Mouse (Mus musculus) limb, embryonic 11.5 days (tissue): ENCODE measurements around the gene Fam169b. TPM values are rescaled to one million over a fixed set of nuclear protein-coding genes. Genes with fewer than 3 reads are reported as not detected.
A peak's percentile ranks its signal among the peaks of the same experiment; 100 is the strongest.
"Not testable (repeated sequence)": the region's sequence is repeated elsewhere in the genome, so short reads cannot be mapped to it uniquely, and the experiment has no call there.

Experiments used
- ATAC-seq: fragments of 200-750 bp; cut with Nextera tagmentation; 2 replicates; pipeline ENCODE4 v1.8.0; 2017; ENCODE audit warnings: low read depth; ENCODE audit not compliant: insufficient number of reproducible peaks, low FRiP score, low TSS enrichment
- DNase-seq: peaks from one replicate; pipeline ENCODE4 v3.0.0-alpha.2; 2015; ENCODE audit warnings: low spot score
- H3K27ac ChIP-seq: fragments of 300-500 bp; sonication (generic); replicated peaks from 2 replicates; pipeline ENCODE4 v1.5.1; 2014; ENCODE audit warnings: low read depth, mild to moderate bottlenecking, low read length
- H3K27me3 ChIP-seq: fragments of 300-500 bp; sonication (generic); 2 replicates; pipeline ENCODE4 v1.6.1; 2014; ENCODE audit warnings: mild to moderate bottlenecking, low read length, mixed read lengths; ENCODE audit not compliant: control insufficient read depth, insufficient read depth
- H3K36me3 ChIP-seq: fragments of 300-500 bp; sonication (generic); 2 replicates; pipeline ENCODE4 v1.6.1; 2014; ENCODE audit warnings: mild to moderate bottlenecking, low read length, moderate library complexity, mixed read lengths; ENCODE audit not compliant: control insufficient read depth, insufficient read depth
- H3K4me1 ChIP-seq: fragments of 300-500 bp; sonication (generic); 2 replicates; pipeline ENCODE4 v1.6.1; 2014; ENCODE audit warnings: low read length, mixed read lengths; ENCODE audit not compliant: control insufficient read depth, insufficient read depth
- H3K4me2 ChIP-seq: fragments of 300-500 bp; sonication (generic); 2 replicates; pipeline ENCODE4 v1.6.1; 2014; ENCODE audit warnings: low read depth, mild to moderate bottlenecking, moderate library complexity; ENCODE audit not compliant: severe bottlenecking
- H3K4me3 ChIP-seq: fragments of 300-500 bp; sonication (generic); 2 replicates; pipeline ENCODE4 v1.5.1; 2014; ENCODE audit warnings: low read depth, low read length
- H3K9ac ChIP-seq: fragments of 300-500 bp; sonication (generic); 2 replicates; pipeline ENCODE4 v1.6.1; 2014; ENCODE audit warnings: mild to moderate bottlenecking, low read length
- H3K9me3 ChIP-seq: fragments of 300-500 bp; sonication (generic); 2 replicates; pipeline ENCODE4 v1.6.1; 2016; ENCODE audit warnings: low read length; ENCODE audit not compliant: control insufficient read depth
- WGBS: fragments of 180-500 bp; shearing (Covaris S2); extraction: QIAGEN DNeasy Blood & Tissue Kit; methylation state at CpG from one replicate; pipeline ENCODE4 v1.1.7; 2014; 5-methylcytosine and 5-hydroxymethylcytosine counted together
- polyA plus RNA-seq: library from polyadenylated mRNA; unstranded; fragments of >200 nt; fragmentation: Nextera tagmentation; extraction: Ambion mirVana; gene quantifications from 2 replicates; pipeline ENCODE4 v1.2.1, GENCODE M21; 2014

Gene Fam169b
- polyA plus RNA-seq, 1 experiment from 2014 or later, result 2.0 TPM

GRCm38 (mm10) chr7:68266691-68267090, 6.9 kb upstream of the Fam169b start:
- Histone ChIP-seq H3K36me3 (no peaks in the 10 kb centered on the region), H3K9me3 (no peaks in the 10 kb centered on the region), H3K4me2 (no peak overlapping the region), H3K27ac (0 out of 2 replicates have a peak overlapping the region, but pooled peaks have one; percentile 37), H3K4me3 (no peak overlapping the region), H3K4me1 (peaks cover 29% of the 10 kb centered on the region), H3K27me3 (no peaks in the 10 kb centered on the region), H3K9ac (no peak overlapping the region)
- no peak for ATAC-seq
- 7% methylated on average over 6 of the region's 6 CpGs for WGBS
- DNase-seq, result no peak

- DNase-seq (no peak), ATAC-seq (no peak)
- no peaks in the 10 kb centered on the region for H3K9me3 ChIP-seq
- 47% methylated on average over 4 of the region's 4 CpGs for WGBS
- no peak overlapping the region for H3K9ac ChIP-seq
- H3K4me3 ChIP-seq, result no peak overlapping the region
- no peak overlapping the region for H3K27ac ChIP-seq
- H3K36me3 ChIP-seq, result no peaks in the 10 kb centered on the region
- no peak overlapping the region for H3K4me2 ChIP-seq
- H3K4me1 ChIP-seq, result peaks cover 8% of the 10 kb centered on the region; the same call in 1 of the 2 replicates
- H3K27me3 ChIP-seq, result no peaks in the 10 kb centered on the region
Observed at GRCm38 (mm10) chr7:68270551-68270950, 3.1 kb upstream of the Fam169b start.

- Histone ChIP-seq H3K4me2 (no peak overlapping the region), H3K36me3 (no peaks in the 10 kb centered on the region), H3K27me3 (0 out of 2 replicates have a peak, but pooled peaks cover 2% of the 10 kb centered on the region), H3K4me1 (peaks cover 13% of the 10 kb centered on the region), H3K9ac (no peak overlapping the region), H3K9me3 (no peaks in the 10 kb centered on the region), H3K27ac (no peak overlapping the region), H3K4me3 (no peak overlapping the region)
- DNase-seq (no peak), ATAC-seq (no peak)
- 90% methylated on average over 6 of the region's 6 CpGs for WGBS
Observed at GRCm38 (mm10) chr7:68271816-68272215, 1.8 kb upstream of the Fam169b start.

- no peak overlapping the region for H3K4me2 ChIP-seq
- peaks cover 17% of the 10 kb centered on the region for H3K4me1 ChIP-seq
- H3K27ac ChIP-seq, result no peak overlapping the region
- H3K36me3 ChIP-seq, result no peaks in the 10 kb centered on the region
- 89% methylated on average over 10 of the region's 10 CpGs for WGBS
- H3K27me3 ChIP-seq, result 0 out of 2 replicates have a peak, but pooled peaks cover 2% of the 10 kb centered on the region
- H3K9ac ChIP-seq, result no peak overlapping the region
- DNase-seq, result no peak
- H3K4me3 ChIP-seq, result no peak overlapping the region
- no peak for ATAC-seq
- no peaks in the 10 kb centered on the region for H3K9me3 ChIP-seq
Observed at GRCm38 (mm10) chr7:68272607-68273006, 1.0 kb upstream of the Fam169b start.

DNA sequence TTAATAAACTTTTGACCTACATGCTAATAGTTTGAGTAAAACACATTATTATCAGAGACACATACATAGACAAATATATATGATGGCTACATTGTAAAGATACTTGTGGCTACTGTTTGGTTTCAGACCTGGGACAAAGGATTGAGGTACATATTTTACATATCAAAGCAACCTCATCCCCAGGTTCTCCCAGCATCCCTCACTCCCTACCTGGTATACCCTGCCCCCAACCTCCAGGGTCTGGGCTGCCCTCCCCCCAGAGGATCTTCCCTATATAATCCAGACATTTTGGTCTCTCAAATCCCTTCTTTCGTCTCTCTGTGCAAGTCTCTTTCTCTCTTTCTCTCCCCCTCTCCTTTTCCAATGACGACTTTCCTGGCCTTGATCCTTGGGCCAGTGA, 579 bp downstream of the Fam169b start:
- peaks cover 23% of the 10 kb centered on the region for H3K4me1 ChIP-seq
- no peaks in the 10 kb centered on the region for H3K9me3 ChIP-seq
- ATAC-seq (no peak), DNase-seq (no peak)
- H3K36me3 ChIP-seq, result no peaks in the 10 kb centered on the region
- H3K27ac ChIP-seq, result no peak overlapping the region
- H3K27me3 ChIP-seq, result 0 out of 2 replicates have a peak, but pooled peaks cover 2% of the 10 kb centered on the region
- no peak overlapping the region for H3K4me2 ChIP-seq
- no peak overlapping the region for H3K4me3 ChIP-seq
- 52% methylated on average over 2 of the region's 2 CpGs for WGBS
- no peak overlapping the region for H3K9ac ChIP-seq

- 0 out of 2 replicates have a peak, but pooled peaks cover 2% of the 10 kb centered on the region for H3K27me3 ChIP-seq
- peaks cover 23% of the 10 kb centered on the region for H3K4me1 ChIP-seq
Observed at GRCm38 (mm10) chr7:68274951-68275350, 1.3 kb downstream of the Fam169b start.

DNA sequence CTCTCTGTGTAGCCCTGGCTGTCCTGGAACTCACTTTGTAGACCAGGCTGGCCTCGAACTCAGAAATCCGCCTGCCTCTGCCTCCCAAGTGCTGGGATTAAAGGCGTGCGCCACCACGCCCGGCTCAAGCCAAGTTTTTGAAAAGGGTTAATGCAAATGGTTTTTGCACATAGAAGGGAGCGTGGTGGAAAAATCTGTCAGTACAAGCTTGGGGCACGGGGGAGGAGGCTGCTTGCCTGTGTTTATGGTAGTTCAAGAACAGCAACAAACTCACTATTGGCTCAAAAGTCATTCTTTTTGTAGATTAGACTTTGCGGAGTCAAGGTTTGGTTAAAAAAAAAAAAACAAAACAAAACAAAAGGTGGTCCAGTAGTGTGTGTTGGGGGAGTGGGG, 1.8 kb downstream of the Fam169b start:
- 47% methylated on average over 9 of the region's 9 CpGs for WGBS
- not testable (repeated sequence) for H3K27ac ChIP-seq, H3K9me3 ChIP-seq, H3K27me3 ChIP-seq, H3K36me3 ChIP-seq, ATAC-seq, DNase-seq
- peaks cover 23% of the 10 kb centered on the region for H3K4me1 ChIP-seq
- peak overlapping the region; percentile 41; the same call in 1 of the 2 replicates for H3K9ac ChIP-seq
- H3K4me2 ChIP-seq, result peak overlapping the region; percentile 72
- peak overlapping the region; percentile 28 for H3K4me3 ChIP-seq

More at GRCm38 (mm10) chr7:68274951-68275350, 1.3 kb downstream of the Fam169b start:
- Histone ChIP-seq H3K27ac (no peak overlapping the region), H3K36me3 (no peaks in the 10 kb centered on the region), H3K4me3 (no peak overlapping the region), H3K9me3 (no peaks in the 10 kb centered on the region), H3K9ac (no peak overlapping the region), H3K4me2 (no peak overlapping the region)
- DNase-seq (no peak), ATAC-seq (no peak)
- WGBS, result 64% methylated on average over 9 of the region's 9 CpGs

DNA sequence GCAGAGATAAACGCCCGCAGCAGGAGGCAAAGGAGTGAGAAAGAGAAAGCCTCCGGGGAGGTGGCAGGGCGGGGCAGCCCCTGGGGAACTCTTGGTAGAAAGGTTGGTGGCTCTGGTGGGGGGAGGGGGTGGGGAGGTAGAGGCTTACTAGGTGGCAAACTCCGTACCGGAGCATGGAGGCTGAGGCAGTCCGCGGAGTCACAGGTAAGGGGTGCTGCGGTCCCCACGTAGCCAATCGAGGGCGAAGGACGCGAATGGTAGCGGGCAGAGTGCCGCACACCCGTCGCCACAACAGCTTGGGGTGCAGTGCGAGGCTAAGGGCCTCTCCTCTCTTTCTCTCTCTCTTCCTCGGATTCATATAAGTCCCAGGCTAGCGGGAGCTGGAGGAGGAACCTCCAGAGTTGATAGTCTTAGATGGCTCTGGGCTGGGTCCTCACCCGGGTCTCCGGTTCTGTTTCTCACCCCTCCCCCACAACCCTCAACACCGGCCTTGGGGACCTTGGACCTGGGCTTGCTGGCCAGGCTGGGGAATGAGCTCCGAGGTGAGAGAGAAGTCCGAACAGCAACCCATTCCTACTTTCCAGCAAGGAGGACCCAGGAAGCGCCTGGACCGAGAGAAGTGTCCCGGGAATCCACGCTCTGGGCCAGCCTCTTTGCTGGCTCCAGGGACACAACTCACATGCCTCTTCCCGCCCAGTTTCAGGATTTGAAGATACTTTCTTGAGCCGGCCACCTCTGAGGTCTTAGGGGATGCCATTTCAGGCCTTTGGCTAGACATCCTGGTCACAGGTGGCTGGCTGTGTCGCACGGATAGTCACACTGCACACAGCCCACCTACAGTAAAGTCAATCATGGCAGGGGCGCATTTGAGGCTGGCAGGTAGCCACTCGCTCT, 2.4 kb downstream of the Fam169b start:
- peak overlapping the region; percentile 41 for H3K9ac ChIP-seq
- DNase-seq, result peak; percentile 53
- peak overlapping the region; percentile 28 for H3K4me3 ChIP-seq
- no peak for ATAC-seq
- H3K36me3 ChIP-seq, result no peaks in the 10 kb centered on the region
- H3K27ac ChIP-seq, result no peak overlapping the region
- H3K4me2 ChIP-seq, result peak overlapping the region; percentile 72
- 2% methylated on average over 36 of the region's 36 CpGs for WGBS
- 0 out of 2 replicates have a peak, but pooled peaks cover 2% of the 10 kb centered on the region for H3K27me3 ChIP-seq
- H3K9me3 ChIP-seq, result no peaks in the 10 kb centered on the region
- peaks cover 23% of the 10 kb centered on the region for H3K4me1 ChIP-seq
